Mouse (Mus musculus): ENCODE results near the gene Eri3. TPM values are rescaled to one million over a fixed set of nuclear protein-coding genes. Genes with fewer than 3 reads are reported as not detected.

Gene Eri3
- polyA plus RNA-seq, 1 experiment from 2014 or later = 127 TPM

DNA sequence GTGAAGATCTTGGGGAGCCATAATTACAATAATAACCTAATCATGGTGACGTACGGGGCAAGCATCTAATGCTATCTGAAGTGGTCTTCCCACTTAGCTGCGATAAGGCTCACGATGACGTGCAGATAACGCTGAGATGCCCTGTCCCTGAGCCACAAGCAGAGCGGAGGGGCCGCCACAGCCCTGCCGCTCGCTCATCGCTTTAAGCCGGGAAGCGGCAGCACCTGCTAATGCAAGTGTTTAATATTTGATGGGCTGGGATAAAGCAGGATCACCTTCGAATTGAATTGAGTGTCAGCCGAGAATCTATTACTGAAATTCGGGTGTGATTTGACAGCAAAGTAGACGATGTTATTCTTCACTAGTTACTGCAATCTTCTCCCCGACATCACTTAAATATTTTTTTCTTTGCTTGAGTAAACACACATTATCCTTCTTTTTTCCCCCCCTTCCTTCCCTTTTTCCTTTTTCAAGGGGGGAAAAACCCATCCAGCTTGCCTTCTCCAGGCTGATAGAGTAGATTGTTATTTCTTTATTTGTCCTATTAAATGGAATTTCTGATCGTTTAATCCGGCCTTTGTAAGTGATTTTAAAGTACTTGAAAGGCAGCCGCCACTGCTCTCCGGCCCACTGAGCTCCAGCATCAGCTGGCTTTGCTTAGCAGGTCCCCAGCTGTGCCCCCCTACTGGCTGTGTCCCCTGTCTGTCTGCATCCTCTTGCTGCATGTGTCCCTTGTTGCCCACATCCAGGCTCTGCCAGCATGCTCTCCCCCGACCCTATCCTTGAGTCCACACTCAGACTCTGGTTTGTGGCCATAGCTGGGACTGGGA, 97.0 kb downstream of the Eri3 start:
- Histone ChIP-seq H3K9me3 (ENCODE audit: control insufficient read depth, low read length) (no peaks in the 10 kb centered on the region), H3K4me1 (replicated peaks; ENCODE audit: control insufficient read depth, insufficient read depth, low read length) (no peaks in the 10 kb centered on the region), H3K27me3 (ENCODE audit: control insufficient read depth, insufficient read depth, low read depth, low read length) (no peaks in the 10 kb centered on the region), H3K9ac (ENCODE audit: low read length) (no peak overlapping the region), H3K4me3 (ENCODE audit: low read length) (no peak overlapping the region), H3K36me3 (ENCODE audit: control insufficient read depth, insufficient read depth, low read length) (peaks cover 2% of the 10 kb centered on the region; the same call in 1 of the 2 replicates), H3K4me2 (ENCODE audit: low read depth, low read length) (no peak overlapping the region), H3K27ac (ENCODE audit: low read length) (no peak overlapping the region)
- no peak for ATAC-seq (ENCODE audit: low read depth)
- 60% methylated on average over 23 of the region's 23 CpGs for WGBS

DNA sequence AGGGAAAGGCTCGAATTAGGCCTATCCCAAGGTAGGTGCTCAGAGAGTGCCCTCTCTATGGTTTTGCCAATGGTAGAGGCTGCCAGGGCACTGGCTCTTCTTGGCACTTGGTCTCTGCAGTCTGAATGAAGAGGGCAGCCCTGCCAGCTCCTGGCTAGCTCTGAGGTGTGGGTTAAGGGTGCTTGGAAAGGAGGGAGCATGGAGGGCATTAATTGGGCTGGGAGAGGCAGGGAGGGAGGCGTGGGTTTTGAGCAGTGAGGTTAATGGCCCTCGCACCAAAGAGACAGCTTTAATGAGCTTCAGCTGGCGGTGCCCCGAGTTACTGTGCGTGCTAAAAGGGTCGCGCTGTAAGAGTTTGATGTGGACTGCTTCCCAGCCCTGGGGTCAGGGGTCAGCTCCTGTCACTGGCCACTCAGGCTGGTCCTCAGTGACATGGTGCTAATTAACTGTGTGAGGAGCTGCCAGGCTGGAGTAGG, 101.5 kb downstream of the Eri3 start:
- H3K4me3 ChIP-seq (ENCODE audit: low read length) = no peak overlapping the region
- ATAC-seq (ENCODE audit: low read depth) = no peak
- H3K9me3 ChIP-seq (ENCODE audit: control insufficient read depth, low read length) = no peaks in the 10 kb centered on the region
- no peak overlapping the region for H3K27ac ChIP-seq (ENCODE audit: low read length)
- H3K36me3 ChIP-seq (ENCODE audit: control insufficient read depth, insufficient read depth, low read length) = peaks cover 2% of the 10 kb centered on the region; the same call in 1 of the 2 replicates
- H3K27me3 ChIP-seq (ENCODE audit: control insufficient read depth, insufficient read depth, low read depth, low read length) = no peaks in the 10 kb centered on the region
- no peak overlapping the region for H3K9ac ChIP-seq (ENCODE audit: low read length)
- H3K4me1 ChIP-seq (replicated peaks; ENCODE audit: control insufficient read depth, insufficient read depth, low read length) = no peaks in the 10 kb centered on the region
- no peak overlapping the region for H3K4me2 ChIP-seq (ENCODE audit: low read depth, low read length)
- 57% methylated on average over 8 of the region's 8 CpGs for WGBS

- Histone ChIP-seq H3K27me3 (ENCODE audit: control insufficient read depth, insufficient read depth, low read depth, low read length) (no peaks in the 10 kb centered on the region), H3K27ac (ENCODE audit: low read length) (no peak overlapping the region), H3K36me3 (ENCODE audit: control insufficient read depth, insufficient read depth, low read length) (peaks cover 2% of the 10 kb centered on the region; the same call in 1 of the 2 replicates), H3K4me1 (replicated peaks; ENCODE audit: control insufficient read depth, insufficient read depth, low read length) (no peaks in the 10 kb centered on the region), H3K4me2 (ENCODE audit: low read depth, low read length) (no peak overlapping the region), H3K4me3 (ENCODE audit: low read length) (no peak overlapping the region), H3K9ac (ENCODE audit: low read length) (no peak overlapping the region), H3K9me3 (ENCODE audit: control insufficient read depth, low read length) (no peaks in the 10 kb centered on the region)
- ATAC-seq (ENCODE audit: low read depth) = no peak
- WGBS = 62% methylated on average over 5 of the region's 5 CpGs
Observed at GRCm38 (mm10) chr4:117652727-117653126, 102.6 kb downstream of the Eri3 start.

- H3K4me3 ChIP-seq (ENCODE audit: low read length) = no peak overlapping the region
- no peaks in the 10 kb centered on the region for H3K9me3 ChIP-seq (ENCODE audit: control insufficient read depth, low read length)
- ATAC-seq (ENCODE audit: low read depth) = no peak
- H3K36me3 ChIP-seq (ENCODE audit: control insufficient read depth, insufficient read depth, low read length) = peaks cover 2% of the 10 kb centered on the region; the same call in 1 of the 2 replicates
- WGBS = 35% methylated on average over 10 of the region's 10 CpGs
- H3K27ac ChIP-seq (ENCODE audit: low read length) = no peak overlapping the region
- no peak overlapping the region for H3K4me2 ChIP-seq (ENCODE audit: low read depth, low read length)
- no peak overlapping the region for H3K9ac ChIP-seq (ENCODE audit: low read length)
- H3K4me1 ChIP-seq (replicated peaks; ENCODE audit: control insufficient read depth, insufficient read depth, low read length) = no peaks in the 10 kb centered on the region
- H3K27me3 ChIP-seq (ENCODE audit: control insufficient read depth, insufficient read depth, low read depth, low read length) = no peaks in the 10 kb centered on the region
Observed at GRCm38 (mm10) chr4:117654016-117654702, 104.0 kb downstream of the Eri3 start.

GRCm38 (mm10) chr4:117654703-117655499, 104.7 kb downstream of the Eri3 start:
- no peak for ATAC-seq (ENCODE audit: low read depth)
- Histone ChIP-seq H3K27me3 (ENCODE audit: control insufficient read depth, insufficient read depth, low read depth, low read length) (no peaks in the 10 kb centered on the region), H3K9ac (ENCODE audit: low read length) (no peak overlapping the region), H3K36me3 (ENCODE audit: control insufficient read depth, insufficient read depth, low read length) (peaks cover 2% of the 10 kb centered on the region; the same call in 1 of the 2 replicates), H3K4me3 (ENCODE audit: low read length) (no peak overlapping the region), H3K4me2 (ENCODE audit: low read depth, low read length) (no peak overlapping the region), H3K9me3 (ENCODE audit: control insufficient read depth, low read length) (no peaks in the 10 kb centered on the region), H3K4me1 (replicated peaks; ENCODE audit: control insufficient read depth, insufficient read depth, low read length) (no peaks in the 10 kb centered on the region), H3K27ac (ENCODE audit: low read length) (no peak overlapping the region)
- WGBS = 62% methylated on average over 9 of the region's 9 CpGs

DNA sequence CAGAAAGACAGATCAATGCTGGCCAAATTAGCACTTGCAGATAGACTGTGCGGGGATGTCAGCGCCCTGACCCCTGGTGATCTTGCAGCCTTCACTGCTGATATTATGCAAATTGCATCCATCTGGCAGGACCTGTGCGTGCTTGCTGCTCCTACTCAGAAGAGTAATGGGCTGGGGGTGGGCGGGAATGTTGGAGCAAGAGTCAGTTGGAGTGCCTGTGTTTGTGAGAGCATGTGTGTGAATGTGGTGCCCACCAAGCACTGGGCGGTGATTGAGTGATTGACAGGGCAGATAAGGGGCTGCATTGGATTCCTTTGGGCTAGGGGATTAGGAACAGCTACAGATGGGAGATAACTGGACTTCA, 105.3 kb downstream of the Eri3 start:
- H3K27me3 ChIP-seq (ENCODE audit: control insufficient read depth, insufficient read depth, low read depth, low read length) = no peaks in the 10 kb centered on the region
- no peak overlapping the region for H3K27ac ChIP-seq (ENCODE audit: low read length)
- no peak overlapping the region for H3K4me2 ChIP-seq (ENCODE audit: low read depth, low read length)
- H3K9me3 ChIP-seq (ENCODE audit: control insufficient read depth, low read length) = no peaks in the 10 kb centered on the region
- H3K4me3 ChIP-seq (ENCODE audit: low read length) = no peak overlapping the region
- no peaks in the 10 kb centered on the region for H3K4me1 ChIP-seq (replicated peaks; ENCODE audit: control insufficient read depth, insufficient read depth, low read length)
- H3K36me3 ChIP-seq (ENCODE audit: control insufficient read depth, insufficient read depth, low read length) = peaks cover 2% of the 10 kb centered on the region; the same call in 1 of the 2 replicates
- WGBS = 54% methylated on average over 5 of the region's 5 CpGs
- ATAC-seq (ENCODE audit: low read depth) = no peak
- H3K9ac ChIP-seq (ENCODE audit: low read length) = no peak overlapping the region

DNA sequence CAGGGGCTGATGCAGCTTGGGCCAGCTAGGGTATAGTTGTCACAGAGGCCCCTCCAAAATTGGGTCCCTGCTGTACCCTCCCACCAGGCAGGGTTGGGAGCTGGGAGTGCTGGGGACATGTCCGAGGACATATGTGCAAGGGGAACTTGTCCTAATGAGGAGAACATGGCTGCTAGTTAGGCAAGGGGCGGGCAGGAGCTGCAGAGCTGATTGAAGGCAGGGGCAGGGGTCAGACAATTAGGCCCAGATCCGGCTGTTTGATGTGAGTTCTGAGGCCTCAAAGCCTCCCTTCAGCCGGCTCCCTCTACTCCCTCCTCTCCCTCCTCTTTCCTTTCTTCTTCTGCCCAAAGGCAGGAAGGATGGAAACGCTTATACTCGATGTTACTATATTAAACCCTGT, 106.8 kb downstream of the Eri3 start:
- no peaks in the 10 kb centered on the region for H3K27me3 ChIP-seq (ENCODE audit: control insufficient read depth, insufficient read depth, low read depth, low read length)
- H3K27ac ChIP-seq (ENCODE audit: low read length) = no peak overlapping the region
- 41% methylated on average over 6 of the region's 6 CpGs for WGBS
- no peak overlapping the region for H3K4me3 ChIP-seq (ENCODE audit: low read length)
- H3K9me3 ChIP-seq (ENCODE audit: control insufficient read depth, low read length) = no peaks in the 10 kb centered on the region
- no peak for ATAC-seq (ENCODE audit: low read depth)
- no peak overlapping the region for H3K4me2 ChIP-seq (ENCODE audit: low read depth, low read length)
- no peaks in the 10 kb centered on the region; the same call in 1 of the 2 replicates for H3K36me3 ChIP-seq (ENCODE audit: control insufficient read depth, insufficient read depth, low read length)
- H3K9ac ChIP-seq (ENCODE audit: low read length) = no peak overlapping the region
- H3K4me1 ChIP-seq (replicated peaks; ENCODE audit: control insufficient read depth, insufficient read depth, low read length) = no peaks in the 10 kb centered on the region

DNA sequence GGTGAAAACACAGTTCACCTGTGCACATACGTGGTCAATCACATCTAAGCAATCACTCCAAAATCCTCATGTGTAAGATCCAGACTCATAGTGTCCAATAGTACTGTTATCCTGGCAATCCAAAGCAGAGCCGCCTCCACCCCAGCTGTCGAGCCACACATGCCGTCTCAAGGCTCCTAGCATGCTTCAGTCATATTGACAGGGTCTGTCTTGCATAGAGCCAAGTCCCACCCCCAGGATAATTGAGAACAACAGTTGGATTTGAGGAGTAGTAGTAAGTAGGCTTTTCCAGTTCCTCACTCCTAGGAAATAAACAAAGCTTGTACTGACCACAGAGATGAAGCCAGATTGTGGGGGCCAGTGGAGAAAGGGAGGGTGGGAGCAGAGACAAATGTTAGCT, 107.5 kb downstream of the Eri3 start:
- Histone ChIP-seq H3K9ac (ENCODE audit: low read length) (no peak overlapping the region), H3K36me3 (ENCODE audit: control insufficient read depth, insufficient read depth, low read length) (no peaks in the 10 kb centered on the region; the same call in 1 of the 2 replicates), H3K27ac (ENCODE audit: low read length) (no peak overlapping the region), H3K4me2 (ENCODE audit: low read depth, low read length) (no peak overlapping the region), H3K9me3 (ENCODE audit: control insufficient read depth, low read length) (no peaks in the 10 kb centered on the region), H3K27me3 (ENCODE audit: control insufficient read depth, insufficient read depth, low read depth, low read length) (no peaks in the 10 kb centered on the region), H3K4me3 (ENCODE audit: low read length) (no peak overlapping the region), H3K4me1 (replicated peaks; ENCODE audit: control insufficient read depth, insufficient read depth, low read length) (no peaks in the 10 kb centered on the region)
- WGBS = 64% methylated on average over 4 of the region's 4 CpGs
- ATAC-seq (ENCODE audit: low read depth) = peak; percentile 37; the same call in 1 of the 2 replicates
